12 mouse cellular contexts compared by ENCODE assay signal in the genomic region with DNA sequence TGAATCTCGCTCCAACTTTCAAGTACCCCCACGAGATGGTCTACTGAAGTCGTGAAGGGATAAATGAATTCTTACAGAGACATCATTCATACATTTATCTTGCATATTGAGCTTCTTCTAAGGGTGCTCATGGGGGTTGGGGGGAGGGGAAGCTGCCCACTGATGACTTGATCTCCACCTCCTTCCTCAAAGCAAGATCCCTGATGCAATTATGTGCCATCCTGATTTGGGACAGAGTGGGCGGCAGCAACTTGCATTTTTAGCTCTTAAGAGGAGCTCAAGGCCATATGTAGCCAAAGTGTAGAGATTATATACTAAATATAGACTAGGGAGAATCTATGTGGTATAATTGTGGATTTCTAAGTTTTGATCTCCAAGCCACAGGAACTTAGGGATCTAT.
DNase-seq lines count a peak whose midpoint lies in the region; ATAC-seq and TF ChIP-seq lines count a peak whose summit lies in the region.
"Had no signal": no experiment of that assay in that cellular context is flagged by ENCODE, and none has a peak within 500 bp of the region (broad histone marks: within the 10 kb centered on the region; RNA-seq: fewer than 3 reads in every experiment).

No protein-coding gene starts in this region.

- no peaks in the 10 kb centered on the region for H3K36me3 ChIP-seq in heart, embryonic 15.5 days
- H3K36me3 ChIP-seq in heart, embryonic 11.5 days (ENCODE audit: control insufficient read depth, insufficient read depth, low read length), result no peaks in the 10 kb centered on the region
- H3K36me3 ChIP-seq in stomach, embryonic 14.5 days (ENCODE audit: control insufficient read depth, insufficient read depth, low read length), result no peaks in the 10 kb centered on the region
- no peaks in the 10 kb centered on the region for H3K36me3 ChIP-seq in stomach, postnatal 0 days (ENCODE audit: control insufficient read depth, insufficient read depth, low read length)
- H3K36me3 ChIP-seq: liver, embryonic 13.5 days had no signal

- no peak for TF ChIP-seq CTCF in stomach, postnatal 0 days (IDR thresholded peaks at IDR 0.05; ENCODE audit: low read depth)
- no peak for TF ChIP-seq CTCF in gastrocnemius, adult 2 months (IDR thresholded peaks at IDR 0.05)

- H3K4me3 ChIP-seq in heart, embryonic 15.5 days, result no peak overlapping the region
- no peak overlapping the region for H3K4me3 ChIP-seq in heart, embryonic 11.5 days (ENCODE audit: low read depth, low read length)
- H3K4me3 ChIP-seq in stomach, embryonic 14.5 days (ENCODE audit: low read depth, low read length), result no peak overlapping the region
- no peak overlapping the region for H3K4me3 ChIP-seq in stomach, postnatal 0 days (ENCODE audit: low read depth, low read length)
- H3K4me3 ChIP-seq in gastrocnemius, adult 2 months, result no peak overlapping the region
- H3K4me3 ChIP-seq: liver, embryonic 13.5 days had no signal

- H3K9me3 ChIP-seq in heart, embryonic 15.5 days (replicated peaks), result no peaks in the 10 kb centered on the region
- H3K9me3 ChIP-seq in heart, embryonic 11.5 days (replicated peaks; ENCODE audit: control insufficient read depth, low read length), result no peaks in the 10 kb centered on the region
- H3K9me3 ChIP-seq in stomach, embryonic 14.5 days (ENCODE audit: control insufficient read depth, low read depth, low read length), result no peaks in the 10 kb centered on the region
- H3K9me3 ChIP-seq in stomach, postnatal 0 days (ENCODE audit: control insufficient read depth, low read length), result no peaks in the 10 kb centered on the region
- H3K9me3 ChIP-seq: liver, embryonic 13.5 days had no signal

- DNase-seq in stomach, postnatal 0 days (ENCODE audit: low spot score), result no peak
- no peak for DNase-seq in thymus, postnatal 14 days
- DNase-seq in spleen, postnatal 10 days (ENCODE audit: low spot score in 2 of 2), result no peak
- DNase-seq in gastrocnemius, adult 2 months, result no peak
- DNase-seq: cerebellum, adult 9-11 months; liver, embryonic 13.5 days; right cerebral cortex, postnatal 14 days had no signal

- H3K9ac ChIP-seq in heart, embryonic 15.5 days, result no peak overlapping the region
- H3K9ac ChIP-seq in heart, embryonic 11.5 days (ENCODE audit: low read depth, low read length), result no peak overlapping the region
- H3K9ac ChIP-seq in stomach, embryonic 14.5 days (replicated peaks; ENCODE audit: low read depth, low read length), result no peak overlapping the region
- no peak overlapping the region for H3K9ac ChIP-seq in stomach, postnatal 0 days (ENCODE audit: low read length)
- H3K9ac ChIP-seq: liver, embryonic 13.5 days had no signal

- intact Hi-C loops in gastrocnemius, adult 2 months (cut with DNase I), result no loop called here

- WGBS in heart, embryonic 15.5 days, result 85% methylated on average over 4 of the region's 4 CpGs
- WGBS in heart, embryonic 11.5 days (ENCODE audit: insufficient replicate concordance), result 82% methylated on average over 4 of the region's 4 CpGs
- 84% methylated on average over 4 of the region's 4 CpGs for WGBS in stomach, embryonic 14.5 days
- WGBS in stomach, postnatal 0 days, result 89% methylated on average over 4 of the region's 4 CpGs

- H3K27ac ChIP-seq in heart, embryonic 15.5 days, result peak overlapping the region; percentile 67
- H3K27ac ChIP-seq in heart, embryonic 11.5 days (ENCODE audit: low read depth, low read length), result no peak overlapping the region; the same call in 1 of the 2 replicates
- H3K27ac ChIP-seq in stomach, embryonic 14.5 days (ENCODE audit: low read length), result peak overlapping the region; percentile 71; the same call in 1 of the 2 replicates
- H3K27ac ChIP-seq in stomach, postnatal 0 days (replicated peaks), result no peak overlapping the region
- H3K27ac ChIP-seq in gastrocnemius, adult 2 months, result no peak overlapping the region
- H3K27ac ChIP-seq: liver, embryonic 13.5 days had no signal

- no peak for TF ChIP-seq EP300 in stomach, postnatal 0 days (optimal IDR thresholded peaks at IDR 0.05)

- no peaks in the 10 kb centered on the region for H3K27me3 ChIP-seq in heart, embryonic 15.5 days
- H3K27me3 ChIP-seq in heart, embryonic 11.5 days (ENCODE audit: control insufficient read depth, insufficient read depth, low read length), result no peaks in the 10 kb centered on the region
- no peaks in the 10 kb centered on the region for H3K27me3 ChIP-seq in stomach, embryonic 14.5 days (ENCODE audit: control insufficient read depth, insufficient read depth, low read length)
- no peaks in the 10 kb centered on the region for H3K27me3 ChIP-seq in stomach, postnatal 0 days (ENCODE audit: control insufficient read depth, insufficient read depth, low read length)
- H3K27me3 ChIP-seq: liver, embryonic 13.5 days had no signal

- no peak for ATAC-seq in heart, embryonic 15.5 days (replicated peaks; ENCODE audit: insufficient number of reproducible peaks, insufficient read depth, low FRiP score, low read depth)
- no peak for ATAC-seq in heart, embryonic 11.5 days (replicated peaks; ENCODE audit: insufficient number of reproducible peaks, low FRiP score, low TSS enrichment)
- no peak for ATAC-seq in stomach, embryonic 14.5 days (ENCODE audit: insufficient number of reproducible peaks, insufficient read depth, low FRiP score, low read depth)
- ATAC-seq in stomach, postnatal 0 days (ENCODE audit: low FRiP score, low TSS enrichment), result no peak
- 0 out of 2 replicates have a peak, but pooled peaks have one; percentile 1 for ATAC-seq in megakaryocyte progenitor cell, adult 5-6 weeks (replicated peaks; ENCODE audit: poor library complexity)
- ATAC-seq: CD4-positive, CD25-positive, alpha-beta regulatory T cell, adult 4 months had no signal

- no peak overlapping the region for H3K4me2 ChIP-seq in heart, embryonic 15.5 days
- H3K4me2 ChIP-seq in heart, embryonic 11.5 days, result no peak overlapping the region
- no peak overlapping the region for H3K4me2 ChIP-seq in stomach, embryonic 14.5 days (replicated peaks; ENCODE audit: low read depth, low read length)
- H3K4me2 ChIP-seq in stomach, postnatal 0 days (replicated peaks; ENCODE audit: low read depth), result no peak overlapping the region
- H3K4me2 ChIP-seq: liver, embryonic 13.5 days had no signal

- peaks cover 48% of the 10 kb centered on the region for H3K4me1 ChIP-seq in heart, embryonic 15.5 days (replicated peaks)
- H3K4me1 ChIP-seq in heart, embryonic 11.5 days (ENCODE audit: control insufficient read depth, insufficient read depth, low read length), result peaks cover 35% of the 10 kb centered on the region
- H3K4me1 ChIP-seq in stomach, embryonic 14.5 days (ENCODE audit: control insufficient read depth, insufficient read depth, low read length), result peaks cover 11% of the 10 kb centered on the region; the same call in 1 of the 2 replicates
- 0 out of 2 replicates have a peak, but pooled peaks cover 5% of the 10 kb centered on the region for H3K4me1 ChIP-seq in stomach, postnatal 0 days (replicated peaks; ENCODE audit: control insufficient read depth, insufficient read depth)
- H3K4me1 ChIP-seq: liver, embryonic 13.5 days had no signal

Comparison
In these comparisons a context has a peak if more than half of its experiments do, and no peak if none do; other contexts are left out.
1. H3K27ac ChIP-seq: peak in heart, embryonic 15.5 days (single experiment) and stomach, embryonic 14.5 days (single experiment); none in heart, embryonic 11.5 days (single experiment), stomach, postnatal 0 days (single experiment) and gastrocnemius, adult 2 months (single experiment).